Mouse (Mus musculus) kidney, adult 9 months (tissue): ENCODE data around the gene Cox17.
"Not testable (repeated sequence)": the region's sequence is repeated elsewhere in the genome, so short reads cannot be mapped to it uniquely, and the experiment has no call there.

Experiments
- DNase-seq: peaks from one replicate; pipeline ENCODE4 v3.0.0; 2022

Cox17 gene

DNA sequence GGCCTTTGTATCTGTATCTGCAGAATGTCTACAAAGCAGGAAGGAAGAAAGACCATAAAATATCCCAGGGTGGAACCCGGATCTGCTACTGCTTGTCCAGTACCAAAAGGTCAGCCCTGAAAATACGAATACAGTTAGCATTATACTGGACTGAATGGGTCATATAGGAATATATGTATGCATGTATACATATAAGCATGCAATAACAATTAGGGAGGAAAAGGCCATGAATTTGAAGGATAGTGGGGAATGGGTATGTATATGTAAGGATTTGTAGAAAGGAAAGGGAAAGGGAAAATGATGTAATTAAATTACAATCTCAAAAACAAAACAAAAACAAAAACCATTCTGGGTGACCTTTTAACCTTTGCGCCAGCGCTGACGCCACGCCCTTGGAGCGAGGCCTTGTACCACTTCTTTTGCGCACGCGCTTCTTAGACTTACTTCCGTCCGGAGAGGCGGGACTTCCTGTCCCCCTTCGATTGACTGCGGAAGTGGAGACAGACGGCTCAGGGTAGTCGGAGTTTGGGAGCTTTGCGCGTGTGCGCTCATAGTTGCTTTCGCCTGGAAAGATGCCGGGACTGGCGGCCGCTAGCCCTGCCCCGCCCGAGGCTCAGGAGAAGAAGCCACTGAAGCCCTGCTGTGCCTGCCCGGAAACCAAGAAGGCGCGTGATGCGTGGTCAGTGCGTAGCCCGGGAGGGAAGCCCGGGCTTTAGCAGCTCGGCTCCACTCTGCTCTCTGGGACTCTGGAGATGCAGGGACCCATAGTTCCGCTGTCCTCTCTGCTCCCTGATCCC is at the start of gene Cox17, which contains the start of gene Gm21987:
Gene Cox17 (plus strand): TSS at position 463 of the 797 bp plus-strand sequence.
Gene Gm21987 (plus strand): TSS at position 512 of the 797 bp plus-strand sequence.
- peak; percentile 98 for DNase-seq

DNA sequence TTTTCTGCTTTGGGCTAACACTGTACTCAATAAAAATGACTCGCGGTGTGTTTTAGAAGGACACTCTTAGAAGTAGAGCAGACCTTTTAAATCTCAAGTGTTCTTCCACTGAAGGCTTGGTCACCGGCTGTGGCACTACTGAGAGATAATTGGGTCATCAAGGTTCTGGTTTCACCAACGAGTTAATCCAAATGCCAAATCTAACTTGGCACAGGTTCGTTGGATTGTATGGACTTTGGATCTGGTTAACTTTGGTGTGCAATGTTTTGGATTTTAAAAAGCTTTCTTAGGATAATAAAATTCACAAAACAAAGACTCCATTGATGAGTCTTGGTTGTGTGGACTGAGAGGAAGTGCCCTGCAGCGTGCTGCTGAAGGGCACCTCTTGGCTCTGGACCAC is 48.4 kb upstream of the Cox17 start:
- DNase-seq, result peak; percentile 50

DNA sequence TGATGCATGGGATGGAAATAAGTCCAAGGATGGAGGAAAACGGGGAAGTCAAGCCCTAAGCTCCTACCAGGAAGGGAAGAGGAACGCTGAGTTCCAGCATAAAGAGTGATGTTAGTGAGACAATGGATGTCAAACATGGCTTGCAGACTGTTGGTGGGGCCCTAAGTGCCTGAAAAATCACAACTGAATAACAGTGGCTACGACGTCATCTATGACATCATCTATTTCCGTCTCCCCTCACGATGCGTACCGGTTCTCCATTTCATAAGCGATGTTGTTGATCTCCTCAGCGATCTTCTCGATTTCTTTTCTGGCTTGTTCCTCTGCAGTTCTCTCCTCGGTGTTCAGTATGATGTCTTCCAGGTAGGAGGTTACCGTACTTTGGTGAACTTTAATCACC is 44.4 kb upstream of the Cox17 start:
- no peak for DNase-seq

DNA sequence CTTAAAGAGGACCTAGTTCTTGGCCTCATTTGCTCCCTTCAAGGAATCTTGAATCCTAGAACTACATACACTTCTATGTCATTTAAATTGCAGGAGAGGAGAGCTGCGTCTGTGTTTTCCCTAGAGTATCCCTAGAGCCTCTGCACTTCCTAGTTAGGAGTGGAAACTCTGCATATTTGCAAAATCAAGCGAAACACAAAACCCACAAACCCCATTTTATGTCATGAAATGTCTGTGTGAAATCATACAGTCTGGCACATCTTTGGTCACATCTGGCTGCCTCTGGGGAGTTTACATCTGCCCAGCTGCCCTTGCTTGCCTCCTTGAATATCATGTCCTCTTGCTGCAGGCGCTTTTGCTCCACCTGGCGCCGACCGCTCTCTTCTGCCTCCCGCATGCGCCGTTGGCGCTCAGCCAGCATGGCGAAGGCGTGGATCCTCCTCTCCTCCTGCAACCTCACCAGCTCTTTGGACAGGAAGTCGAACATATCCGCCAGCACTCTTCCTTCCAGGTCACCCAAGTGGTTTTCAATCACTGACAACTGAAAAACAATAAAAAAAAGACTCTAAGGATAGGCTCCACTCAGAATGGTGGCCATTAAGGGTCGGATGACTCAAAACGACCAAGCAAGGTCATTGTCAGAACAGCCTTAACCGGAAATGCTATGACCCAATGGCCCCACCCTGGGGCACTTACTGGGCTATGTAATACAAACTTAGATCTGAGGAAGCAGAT is 42.2 kb upstream of the Cox17 start:
- DNase-seq, result peak; percentile 75

DNA sequence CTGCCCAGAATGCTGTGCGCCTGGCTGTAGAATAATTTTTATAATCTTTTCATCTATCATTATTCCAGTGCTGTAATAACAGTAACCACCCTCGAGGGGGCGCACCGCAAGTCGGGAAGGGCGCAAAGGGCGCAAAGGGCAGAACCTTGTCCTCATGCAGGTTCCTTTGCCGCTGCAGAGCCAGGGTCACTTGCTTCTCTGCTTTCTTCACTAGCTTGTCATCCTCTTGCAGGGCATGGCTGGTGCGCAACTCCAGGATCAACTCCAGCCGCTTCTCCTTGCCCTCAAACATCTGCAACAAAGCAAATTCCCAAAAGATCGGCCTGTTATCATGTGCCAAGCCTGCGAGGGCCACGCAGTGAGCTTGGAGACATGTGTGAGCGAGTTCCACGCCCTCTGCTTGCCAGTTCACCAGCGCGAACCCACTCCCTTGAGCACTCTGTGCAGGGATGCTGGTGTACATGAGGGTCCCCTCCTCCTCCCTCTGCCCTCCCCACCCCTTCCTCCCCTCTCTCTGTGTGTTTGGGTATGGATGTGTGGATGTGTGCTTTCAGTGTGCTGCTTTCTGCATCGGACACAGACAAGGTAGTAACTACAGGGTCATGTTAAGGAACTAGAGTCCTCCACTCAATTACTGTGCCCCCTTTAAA is 40.1 kb upstream of the Cox17 start:
- no peak for DNase-seq

DNA sequence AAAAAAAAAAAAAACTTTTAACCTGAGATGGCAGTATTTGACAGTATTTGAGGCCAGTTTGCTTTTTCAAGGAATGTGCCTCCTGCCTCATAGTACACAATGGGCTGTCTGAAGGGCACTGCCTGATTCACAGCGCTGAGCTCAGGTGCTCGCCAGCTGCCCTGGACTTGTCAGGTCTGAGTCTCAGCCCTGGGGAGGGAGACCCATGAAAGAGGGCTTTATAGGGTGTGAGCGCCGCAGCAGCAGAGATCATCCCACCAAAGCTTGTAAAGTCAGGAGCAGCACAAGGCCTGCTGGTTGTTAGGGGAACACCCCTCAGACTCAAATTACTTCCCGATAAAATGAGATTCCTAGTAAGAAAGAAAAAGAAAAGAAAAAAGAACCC is 39.6 kb upstream of the Cox17 start:
- DNase-seq, result no peak

DNA sequence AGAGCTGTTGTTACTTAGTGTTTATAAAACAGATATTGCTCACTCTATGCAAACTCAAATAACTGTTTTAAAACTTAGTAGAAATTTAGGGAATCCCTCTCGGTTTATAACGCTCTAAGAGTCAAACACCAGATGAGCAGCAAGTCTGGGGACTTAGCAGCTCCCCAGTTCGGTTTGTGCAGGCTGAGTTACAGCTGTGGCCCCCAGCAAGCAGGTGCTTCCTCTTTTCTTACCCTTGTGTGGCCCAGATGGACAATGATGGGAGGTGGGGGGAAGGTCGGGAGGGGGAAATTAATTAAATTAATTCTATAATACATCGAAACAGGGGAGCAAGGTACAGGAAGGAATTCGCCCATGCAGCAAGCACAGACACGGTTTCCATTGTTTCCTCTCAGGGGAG is 39.1 kb upstream of the Cox17 start:
- DNase-seq, result no peak

DNA sequence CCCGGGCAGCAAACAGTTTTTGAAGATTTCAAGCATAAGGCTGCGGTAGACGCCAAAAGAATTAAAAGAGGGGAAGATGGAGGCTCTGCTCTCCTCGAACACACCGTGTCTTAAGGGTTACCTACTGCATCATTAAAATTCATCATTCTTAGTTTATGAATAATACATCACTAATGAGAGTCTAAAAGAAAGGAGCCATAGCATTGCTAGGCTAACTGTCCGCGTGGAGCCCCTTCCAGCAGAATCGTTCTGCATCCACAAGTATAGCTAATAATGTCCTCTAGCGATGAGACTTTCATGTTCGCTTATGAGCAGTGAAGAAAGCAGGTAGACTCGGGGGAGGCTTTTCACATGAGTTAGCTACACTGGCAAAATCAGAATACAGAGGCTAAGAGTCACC is 38.6 kb upstream of the Cox17 start:
- no peak for DNase-seq

DNA sequence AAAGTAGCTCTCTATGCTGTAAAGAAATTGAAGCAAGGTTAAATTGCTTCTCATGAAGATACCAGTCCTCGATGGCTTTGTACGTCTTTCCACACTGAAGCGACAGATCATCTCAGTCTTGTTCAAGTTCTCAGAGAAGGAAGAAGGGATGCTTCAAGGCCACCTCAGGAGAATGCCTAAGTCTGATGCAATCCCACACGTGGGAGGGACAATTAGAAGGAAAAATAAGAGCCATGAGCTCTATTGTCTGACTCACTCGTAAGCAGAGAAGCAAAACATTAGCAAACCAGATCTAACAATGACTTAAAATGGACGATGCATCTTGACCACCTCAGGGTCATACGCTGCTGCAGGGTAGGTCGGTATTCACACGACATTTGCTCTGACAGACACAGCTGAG is 28.3 kb upstream of the Cox17 start:
- no peak for DNase-seq

DNA sequence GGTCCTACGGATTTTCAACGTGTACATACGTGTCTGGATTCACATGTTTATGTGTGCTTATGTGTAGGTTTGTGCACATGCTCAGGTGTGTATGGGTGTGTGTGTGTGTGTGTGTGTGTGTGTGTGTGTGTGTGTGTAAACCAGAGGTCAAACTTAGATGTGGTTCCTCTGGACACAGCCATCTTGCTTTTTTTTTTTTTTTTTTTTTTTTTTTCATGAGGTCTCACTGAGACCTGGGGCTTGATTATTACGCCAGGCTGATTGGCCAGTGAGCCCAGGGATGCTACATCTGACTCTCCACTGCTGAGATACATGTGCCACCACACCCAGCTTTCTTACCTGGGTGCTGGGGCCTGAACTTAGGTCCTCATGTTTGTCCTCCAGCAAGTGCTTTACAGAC is 27.7 kb upstream of the Cox17 start:
- DNase-seq, result no peak

DNA sequence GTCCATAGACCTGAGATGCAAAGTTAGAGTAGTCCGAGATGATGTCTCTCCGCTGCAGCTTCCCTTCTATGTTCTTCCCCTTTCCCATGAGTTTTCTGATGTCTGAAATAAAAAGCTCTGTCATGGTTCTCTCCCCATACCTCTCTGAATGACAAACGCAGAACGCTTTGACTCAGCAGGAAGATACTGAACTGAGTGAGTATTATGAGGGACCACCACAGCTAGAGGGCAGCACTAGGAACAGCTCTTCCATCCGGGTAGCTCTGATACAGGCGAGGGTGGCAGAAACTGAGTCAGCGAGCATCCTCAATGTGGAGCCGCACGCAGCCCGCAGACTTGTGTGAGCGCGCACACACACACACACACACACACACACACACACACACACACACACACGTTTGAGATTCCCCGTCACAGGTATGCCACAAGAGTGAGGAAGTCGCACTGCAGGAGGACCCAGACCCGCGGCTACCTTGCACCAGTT is 25.3 kb upstream of the Cox17 start:
- DNase-seq, result peak; percentile 44

DNA sequence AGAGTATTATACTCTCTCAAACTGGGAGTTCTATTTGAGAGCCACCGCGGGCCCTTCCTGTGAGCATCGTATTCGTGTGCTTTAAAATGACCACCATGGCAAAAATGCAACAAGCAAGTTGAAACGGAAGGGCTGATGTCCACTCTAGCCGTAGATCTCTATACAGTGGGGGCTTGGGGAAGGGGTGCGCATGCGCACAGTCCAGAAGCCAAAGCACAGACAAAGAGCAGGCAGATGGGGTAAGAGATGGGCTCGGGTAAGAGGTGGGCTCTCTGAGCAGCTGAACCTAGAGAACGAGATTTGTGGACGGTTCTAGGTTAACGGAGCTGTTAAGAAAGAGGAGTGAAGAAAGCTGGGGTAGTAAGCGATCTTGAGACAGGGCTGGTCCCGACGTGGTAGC is 22.5 kb upstream of the Cox17 start:
- DNase-seq, result no peak

DNA sequence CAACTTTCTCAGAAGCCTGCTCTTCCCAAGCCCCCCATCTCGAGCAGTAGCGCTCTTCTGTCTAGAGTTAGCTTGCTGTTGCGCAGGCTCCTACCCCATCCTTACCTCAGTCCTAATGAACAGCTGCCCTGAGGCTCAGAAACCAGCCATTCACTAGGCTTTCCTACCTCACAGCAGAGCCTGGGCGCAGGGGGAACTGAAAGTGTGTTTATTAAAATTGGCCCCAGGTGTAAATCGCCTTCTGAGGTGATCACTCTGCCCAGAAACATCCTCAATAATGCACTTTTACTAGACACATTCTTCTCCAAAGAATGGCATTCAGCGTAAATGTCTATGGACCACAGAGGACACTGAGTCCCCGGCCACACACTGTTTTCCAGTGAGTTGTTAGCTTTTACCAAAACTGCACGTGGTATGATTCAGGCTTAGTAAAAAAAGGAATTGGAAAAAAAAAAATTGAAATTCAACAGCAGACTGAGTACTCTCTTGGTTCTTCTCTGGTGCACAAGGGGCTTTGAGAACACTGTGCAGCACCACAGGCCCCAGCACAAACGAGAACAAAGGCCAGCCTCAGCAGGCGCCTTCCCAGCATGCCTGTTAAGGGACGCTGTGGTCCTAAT is 19.9 kb upstream of the Cox17 start:
- no peak for DNase-seq

DNA sequence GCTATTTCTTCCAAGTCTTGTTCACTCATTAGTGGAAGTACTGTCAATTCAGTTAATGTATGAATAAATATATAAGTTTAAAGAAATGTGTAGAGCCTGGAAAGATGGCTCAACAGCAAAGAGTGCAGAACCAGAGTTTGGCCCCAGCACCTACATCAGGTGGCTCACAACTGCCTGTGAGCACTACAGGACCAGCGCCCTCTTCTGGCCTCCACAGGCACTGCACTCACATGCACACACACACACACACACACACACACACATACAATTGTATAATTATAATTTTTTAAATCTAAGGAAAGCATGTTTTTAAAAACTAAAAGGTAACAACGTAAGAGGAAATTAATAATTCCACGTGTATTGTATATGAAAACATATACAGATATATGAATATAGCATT is 17.5 kb upstream of the Cox17 start:
- DNase-seq, result no peak

DNA sequence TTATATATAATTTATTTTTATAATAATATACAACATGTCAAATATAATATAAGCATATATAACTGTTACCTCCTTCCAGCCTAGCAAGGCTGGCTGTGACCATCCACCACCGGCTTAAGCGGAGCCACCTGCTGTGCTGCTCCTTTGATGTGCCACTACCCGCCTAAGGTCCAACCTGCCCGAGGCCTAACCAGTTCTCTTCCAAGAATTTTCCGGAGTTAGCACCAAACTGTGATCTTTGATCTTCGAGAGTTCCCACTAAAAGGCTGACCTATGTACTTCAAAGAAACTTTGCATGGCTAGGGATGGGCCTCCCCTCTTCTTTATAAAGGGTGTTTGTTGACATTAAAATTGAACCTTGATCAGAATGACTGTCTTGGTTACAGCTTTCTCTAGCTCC is 12.4 kb upstream of the Cox17 start:
- DNase-seq, result peak; percentile 76

DNA sequence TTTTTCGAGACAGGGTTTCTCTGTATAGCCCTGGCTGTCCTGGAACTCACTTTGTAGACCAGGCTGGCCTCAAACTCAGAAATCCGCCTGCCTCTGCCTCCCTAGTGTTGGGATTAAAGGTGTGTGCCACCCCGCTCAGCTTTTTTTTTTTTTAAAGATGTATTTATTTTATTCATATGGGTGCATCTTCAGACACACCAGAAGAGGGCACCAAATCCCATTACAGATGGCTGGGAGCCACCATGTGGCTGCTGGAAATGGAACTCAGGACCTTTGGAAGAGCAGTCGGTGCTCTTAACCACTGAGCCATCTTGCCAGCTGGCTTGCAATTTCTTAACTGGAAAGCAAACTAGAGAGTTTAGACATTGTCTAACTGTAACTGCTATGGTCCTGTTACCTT is 8.7 kb upstream of the Cox17 start:
- not testable (repeated sequence) for DNase-seq

DNA sequence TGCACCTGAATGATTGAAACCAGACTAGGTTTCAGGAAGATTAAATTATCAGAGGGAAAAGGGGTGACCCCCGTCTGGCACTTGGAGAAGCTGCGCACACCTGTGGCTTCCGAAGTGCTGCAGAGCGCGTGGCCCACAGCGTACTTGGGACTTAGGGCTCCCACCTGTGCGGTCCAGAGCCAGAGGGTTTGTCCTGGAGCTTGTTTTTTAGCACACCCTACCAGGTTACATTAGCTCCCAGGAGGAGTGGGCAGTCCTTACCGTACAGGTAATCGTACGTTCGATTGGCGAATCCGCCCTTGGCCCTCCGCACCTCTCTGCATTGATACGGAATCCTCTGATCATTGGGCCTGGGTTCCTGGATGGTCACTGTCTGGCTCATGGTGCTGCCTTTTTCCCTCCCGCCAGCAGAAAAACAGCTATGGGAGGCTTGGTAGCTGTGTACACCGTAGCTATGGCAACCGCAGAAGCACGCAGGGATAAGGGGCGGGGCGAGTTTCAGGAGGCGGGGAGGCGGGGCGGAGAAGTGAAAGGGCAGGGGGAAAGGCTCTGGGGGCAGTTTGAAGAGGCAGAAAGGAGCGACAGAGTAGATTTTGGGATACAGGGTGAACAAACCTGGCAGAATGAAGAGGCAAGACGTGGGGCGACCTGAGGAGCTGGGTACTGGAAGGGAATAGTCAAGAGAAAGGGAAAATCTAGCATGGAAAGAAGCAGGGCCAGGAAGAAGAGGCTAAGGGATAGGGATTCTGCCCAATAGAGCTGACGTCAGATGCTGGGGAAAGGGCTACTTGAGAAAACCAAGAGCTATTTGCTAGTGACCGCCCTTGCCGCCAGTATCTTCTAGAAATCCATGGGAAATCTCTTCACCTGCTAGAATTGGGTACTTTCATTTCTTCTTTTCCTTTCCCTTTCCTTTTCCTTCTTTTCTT is 5.1 kb upstream of the Cox17 start, which contains the start of gene Maats1:
Gene Maats1 (minus strand): TSS at position 748 of the 929 bp plus-strand sequence.
- DNase-seq, result peak; percentile 77

DNA sequence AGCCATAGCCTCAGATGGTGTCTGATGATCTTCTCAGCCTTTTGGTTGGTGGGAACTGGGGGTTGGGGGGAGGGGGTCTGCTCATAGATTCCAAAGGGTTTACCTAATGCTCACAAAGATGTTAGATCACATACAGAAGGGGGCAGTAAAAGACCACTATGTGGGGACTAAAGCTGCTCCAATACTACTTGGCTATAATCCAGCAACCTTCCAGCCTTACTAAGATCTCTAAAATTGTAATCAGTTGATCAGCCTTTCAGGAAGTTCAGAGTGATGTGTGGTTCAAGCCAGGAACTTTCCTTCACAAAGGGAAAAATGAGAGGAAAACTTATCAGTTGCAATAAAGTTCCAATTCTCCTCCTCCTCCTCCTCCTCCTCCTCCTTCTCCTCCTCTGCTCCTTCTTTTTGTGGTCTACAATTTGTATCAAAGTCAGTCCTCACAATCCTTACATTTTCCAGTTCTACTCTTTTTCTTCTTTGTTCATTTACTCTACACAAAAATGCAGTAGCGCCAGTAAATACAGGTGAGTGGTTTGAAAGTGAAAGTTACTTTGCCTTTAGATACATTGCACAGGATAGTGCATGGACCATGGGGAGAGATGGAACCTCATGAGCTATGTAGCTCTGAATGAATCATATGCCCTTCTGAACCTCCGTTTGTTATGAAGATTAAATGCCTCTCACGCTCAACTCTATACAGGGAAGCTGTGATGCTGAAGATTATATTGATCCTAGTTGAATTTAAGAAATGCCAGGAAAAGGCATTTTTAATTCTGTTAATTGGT is 1.7 kb upstream of the Cox17 start:
- DNase-seq, result peak; percentile 41

DNA sequence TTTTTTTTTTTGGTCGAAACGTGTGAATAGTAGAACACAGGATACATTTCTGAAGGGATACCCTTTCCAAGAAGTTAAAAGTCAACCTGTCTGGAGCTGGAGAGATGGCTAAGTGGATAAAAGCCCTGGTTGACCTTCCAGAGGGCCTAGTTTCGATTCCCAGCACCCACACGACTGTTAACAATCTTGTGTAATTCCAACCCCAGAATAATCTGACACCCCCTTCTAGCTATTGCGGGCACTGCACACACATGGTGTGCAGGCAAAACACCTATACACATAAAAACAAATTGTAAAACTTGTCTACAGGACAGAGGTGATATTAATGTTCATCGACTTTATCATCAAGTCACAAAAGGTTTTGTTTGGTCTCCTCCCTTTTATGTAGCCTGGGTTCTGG is 797 bp downstream of the Cox17 start:
- no peak for DNase-seq

DNA sequence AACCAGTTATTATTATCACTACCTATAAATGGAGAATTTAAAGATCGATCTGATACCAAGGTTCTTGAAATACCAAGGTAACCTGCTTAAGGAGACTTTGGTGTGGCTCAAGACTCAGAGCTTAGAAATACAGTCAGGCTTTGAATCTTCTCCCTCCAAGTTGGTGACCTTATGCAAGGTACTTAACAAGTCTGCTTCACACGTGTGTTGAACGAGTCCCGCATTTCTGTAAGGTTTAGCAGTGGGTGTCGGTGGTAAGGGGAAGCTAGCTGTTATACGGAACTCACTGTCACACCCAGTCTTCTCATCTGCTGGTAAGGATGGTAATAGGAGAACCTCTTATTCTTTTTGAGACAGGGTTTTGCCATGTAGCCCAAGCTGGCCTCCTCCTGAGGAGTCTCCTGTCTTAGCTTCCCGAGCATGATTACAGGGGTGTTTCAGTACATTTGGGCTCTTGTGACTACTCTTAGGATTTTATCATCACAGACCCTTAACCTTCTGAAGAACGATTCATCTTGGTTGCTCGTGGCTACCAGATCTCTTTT is 1.5 kb downstream of the Cox17 start:
- DNase-seq, result no peak

DNA sequence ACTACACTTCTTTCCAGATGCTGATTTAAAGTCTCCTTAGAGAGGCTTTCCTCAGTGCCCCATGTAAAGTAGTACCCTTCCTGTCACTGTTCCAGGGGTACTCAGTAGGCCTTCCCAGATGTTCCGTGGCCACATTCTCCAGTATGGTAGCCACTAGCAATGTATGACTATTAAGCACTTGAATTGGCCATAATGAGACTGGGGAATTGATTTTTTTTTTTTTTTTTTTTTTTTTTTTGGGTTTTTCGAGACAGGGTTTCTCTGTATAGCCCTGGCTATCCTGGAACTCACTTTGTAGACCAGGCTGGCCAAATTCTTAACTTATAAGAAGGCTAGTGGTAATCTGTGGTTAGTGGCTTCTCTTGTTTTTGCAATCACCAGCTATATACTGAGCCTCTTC is 3.1 kb downstream of the Cox17 start:
- no peak for DNase-seq
